Mouse (Mus musculus): Measurements from ENCODE around the gene Rhog.

DNA sequence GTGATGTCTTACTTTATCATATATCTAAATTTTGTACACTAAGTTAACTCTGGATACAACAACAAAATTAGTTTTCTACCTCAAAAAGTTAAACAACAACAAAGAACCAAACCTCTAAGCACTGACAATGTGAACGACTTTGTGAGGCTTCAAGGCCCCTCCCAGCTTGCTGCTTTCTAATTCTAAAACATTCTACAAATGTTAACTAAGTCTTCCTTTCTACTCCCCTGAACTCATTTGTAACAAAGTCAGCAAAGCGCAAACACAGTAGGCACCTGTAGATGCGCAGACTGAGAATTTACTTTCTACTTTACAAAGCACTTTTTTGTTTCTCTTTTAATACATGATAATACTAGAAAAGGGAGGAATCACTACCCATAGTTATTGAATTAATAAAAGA lies 55.3 kb downstream of the Rhog start:
- no peak for TF ChIP-seq CTCF (IDR thresholded peaks at IDR 0.05; ENCODE audit: low read depth)
- TF ChIP-seq EP300 (IDR thresholded peaks at IDR 0.05; ENCODE audit: low read depth), result no peak
